Mouse (Mus musculus): ENCODE data around the gene Cep104. TPM values are rescaled to one million over a fixed set of nuclear protein-coding genes. Genes with fewer than 3 reads are reported as not detected.

Gene Cep104
- 8.7 and 10.9 TPM in 2 replicates for polyA plus RNA-seq (2015; fragmentation: Nextera tagmentation; extraction: Ambion mirVana)

GRCm38 (mm10) chr4:153974431-153975291 is at the start of gene Cep104, which contains the start of gene Dffb:
Gene Cep104 (plus strand): TSS chr4:153975194.
Gene Dffb (minus strand): TSS chr4:153975126.
- TF ChIP-seq CTCF (IDR thresholded peaks at IDR 0.05; ENCODE audit: low read depth), result no peak
- Histone ChIP-seq H3K4me3 (replicated peaks; ENCODE audit: low read depth, low read length) (peak within 1 kb of the TSS; percentile 94), H3K4me2 (ENCODE audit: low read length) (peak within 1 kb of the TSS; percentile 92), H3K27ac (peak within 1 kb of the TSS; percentile 68), H3K36me3 (ENCODE audit: insufficient read depth, low read length) (peaks cover 13% of the 10 kb centered on the region), H3K4me1 (replicated peaks; ENCODE audit: insufficient read depth, low read length) (peaks cover 4% of the 10 kb centered on the region), H3K27me3 (ENCODE audit: insufficient read depth, low read length) (no peaks in the 10 kb centered on the region), H3K9me3 (replicated peaks; ENCODE audit: low read length) (no peaks in the 10 kb centered on the region), H3K9ac (ENCODE audit: low read depth, low read length) (peak within 1 kb of the TSS; percentile 88)
- DNase-seq (ENCODE audit: low spot score) (peak; percentile 95), ATAC-seq (replicated peaks; ENCODE audit: low FRiP score, low read depth) (peak; percentile 97)
- 1% methylated on average over 68 of the region's 68 CpGs for WGBS

GRCm38 (mm10) chr4:153928772-153929299 is 46.2 kb upstream of the Cep104 start:
- H3K27me3 ChIP-seq (ENCODE audit: insufficient read depth, low read length), result no peaks in the 10 kb centered on the region
- H3K9ac ChIP-seq (ENCODE audit: low read depth, low read length), result no peak overlapping the region
- DNase-seq (ENCODE audit: low spot score), result no peak
- H3K4me3 ChIP-seq (replicated peaks; ENCODE audit: low read depth, low read length), result no peak overlapping the region
- TF ChIP-seq CTCF (IDR thresholded peaks at IDR 0.05; ENCODE audit: low read depth), result no peak
- H3K9me3 ChIP-seq (replicated peaks; ENCODE audit: low read length), result no peaks in the 10 kb centered on the region
- H3K4me2 ChIP-seq (ENCODE audit: low read length), result no peak overlapping the region
- 87% methylated on average over 11 of the region's 11 CpGs for WGBS
- no peak overlapping the region for H3K27ac ChIP-seq
- no peaks in the 10 kb centered on the region for H3K36me3 ChIP-seq (ENCODE audit: insufficient read depth, low read length)
- H3K4me1 ChIP-seq (replicated peaks; ENCODE audit: insufficient read depth, low read length), result no peaks in the 10 kb centered on the region
- ATAC-seq (replicated peaks; ENCODE audit: low FRiP score, low read depth), result no peak

GRCm38 (mm10) chr4:153929425-153929824 is 45.6 kb upstream of the Cep104 start:
- Histone ChIP-seq H3K27me3 (ENCODE audit: insufficient read depth, low read length) (no peaks in the 10 kb centered on the region), H3K27ac (no peak overlapping the region), H3K9ac (ENCODE audit: low read depth, low read length) (no peak overlapping the region), H3K4me3 (replicated peaks; ENCODE audit: low read depth, low read length) (no peak overlapping the region), H3K4me2 (ENCODE audit: low read length) (no peak overlapping the region), H3K9me3 (replicated peaks; ENCODE audit: low read length) (no peaks in the 10 kb centered on the region), H3K4me1 (replicated peaks; ENCODE audit: insufficient read depth, low read length) (no peaks in the 10 kb centered on the region), H3K36me3 (ENCODE audit: insufficient read depth, low read length) (no peaks in the 10 kb centered on the region)
- DNase-seq (ENCODE audit: low spot score) (no peak), ATAC-seq (replicated peaks; ENCODE audit: low FRiP score, low read depth) (no peak)
- no peak for TF ChIP-seq CTCF (IDR thresholded peaks at IDR 0.05; ENCODE audit: low read depth)
- WGBS, result 73% methylated on average over 10 of the region's 10 CpGs

- no peak overlapping the region for H3K9ac ChIP-seq (ENCODE audit: low read depth, low read length)
- no peaks in the 10 kb centered on the region for H3K36me3 ChIP-seq (ENCODE audit: insufficient read depth, low read length)
- H3K4me1 ChIP-seq (replicated peaks; ENCODE audit: insufficient read depth, low read length), result no peaks in the 10 kb centered on the region
- H3K27ac ChIP-seq, result no peak overlapping the region
- ATAC-seq (replicated peaks; ENCODE audit: low FRiP score, low read depth), result no peak
- H3K4me2 ChIP-seq (ENCODE audit: low read length), result no peak overlapping the region
- TF ChIP-seq CTCF (IDR thresholded peaks at IDR 0.05; ENCODE audit: low read depth), result no peak
- H3K27me3 ChIP-seq (ENCODE audit: insufficient read depth, low read length), result no peaks in the 10 kb centered on the region
- no peak overlapping the region for H3K4me3 ChIP-seq (replicated peaks; ENCODE audit: low read depth, low read length)
- DNase-seq (ENCODE audit: low spot score), result no peak
- WGBS, result 74% methylated on average over 4 of the region's 4 CpGs
- no peaks in the 10 kb centered on the region for H3K9me3 ChIP-seq (replicated peaks; ENCODE audit: low read length)
Measured at GRCm38 (mm10) chr4:153929921-153930320, 45.1 kb upstream of the Cep104 start.

- Histone ChIP-seq H3K4me1 (replicated peaks; ENCODE audit: insufficient read depth, low read length) (no peaks in the 10 kb centered on the region), H3K27me3 (ENCODE audit: insufficient read depth, low read length) (no peaks in the 10 kb centered on the region), H3K27ac (no peak overlapping the region), H3K4me2 (ENCODE audit: low read length) (no peak overlapping the region), H3K36me3 (ENCODE audit: insufficient read depth, low read length) (no peaks in the 10 kb centered on the region), H3K9me3 (replicated peaks; ENCODE audit: low read length) (no peaks in the 10 kb centered on the region), H3K9ac (ENCODE audit: low read depth, low read length) (no peak overlapping the region), H3K4me3 (replicated peaks; ENCODE audit: low read depth, low read length) (no peak overlapping the region)
- WGBS, result 53% methylated on average over 4 of the region's 4 CpGs
- DNase-seq (ENCODE audit: low spot score) (peak; percentile 41), ATAC-seq (replicated peaks; ENCODE audit: low FRiP score, low read depth) (no peak)
- peak; percentile 75 for TF ChIP-seq CTCF (IDR thresholded peaks at IDR 0.05; ENCODE audit: low read depth)
Measured at GRCm38 (mm10) chr4:153943243-153943642, 31.8 kb upstream of the Cep104 start.

- DNase-seq (ENCODE audit: low spot score), result no peak
- no peaks in the 10 kb centered on the region for H3K27me3 ChIP-seq (ENCODE audit: insufficient read depth, low read length)
- WGBS, result 45% methylated on average over 6 of the region's 6 CpGs
- ATAC-seq (replicated peaks; ENCODE audit: low FRiP score, low read depth), result 0 out of 2 replicates have a peak, but pooled peaks have one; percentile 46
- H3K4me3 ChIP-seq (replicated peaks; ENCODE audit: low read depth, low read length), result no peak overlapping the region
- no peak overlapping the region for H3K27ac ChIP-seq
- H3K9me3 ChIP-seq (replicated peaks; ENCODE audit: low read length), result no peaks in the 10 kb centered on the region
- no peak overlapping the region for H3K4me2 ChIP-seq (ENCODE audit: low read length)
- no peaks in the 10 kb centered on the region for H3K36me3 ChIP-seq (ENCODE audit: insufficient read depth, low read length)
- TF ChIP-seq CTCF (IDR thresholded peaks at IDR 0.05; ENCODE audit: low read depth), result no peak
- H3K9ac ChIP-seq (ENCODE audit: low read depth, low read length), result no peak overlapping the region
- no peaks in the 10 kb centered on the region for H3K4me1 ChIP-seq (replicated peaks; ENCODE audit: insufficient read depth, low read length)
Measured at GRCm38 (mm10) chr4:153944261-153944660, 30.7 kb upstream of the Cep104 start.

Data from kidney, postnatal 0 days (tissue).